Mouse (Mus musculus) thymus, postnatal 4 days (tissue): ENCODE results near the gene Serpinb13.
"Not testable (repeated sequence)": the region's sequence is repeated elsewhere in the genome, so short reads cannot be mapped to it uniquely, and the experiment has no call there.

ENCODE experiments used
- DNase-seq: peaks from one replicate; pipeline ENCODE4 v3.0.0; 2021

The Serpinb13 gene

DNA sequence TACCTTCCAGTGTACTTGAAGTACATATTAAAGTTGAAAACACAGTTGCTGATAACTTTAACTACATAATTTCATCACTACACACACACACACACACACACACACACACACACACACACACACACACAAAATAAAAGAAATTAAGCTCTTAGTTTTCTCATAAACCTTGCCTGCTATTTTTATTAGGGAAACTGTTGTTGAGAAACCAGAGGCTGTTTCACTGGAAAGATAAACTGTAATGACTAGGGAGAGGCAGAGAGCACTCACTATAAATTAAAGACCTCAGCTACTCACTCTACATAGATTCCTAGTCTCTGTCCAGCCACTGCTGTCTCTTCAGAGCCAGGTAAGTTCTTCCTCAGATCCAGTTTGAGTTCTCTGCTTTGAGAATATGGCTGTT lies at the start of gene Serpinb13:
Gene Serpinb13, plus strand, starts transcription at position 301 of the 400 bp plus-strand sequence.
- DNase-seq: no peak

DNA sequence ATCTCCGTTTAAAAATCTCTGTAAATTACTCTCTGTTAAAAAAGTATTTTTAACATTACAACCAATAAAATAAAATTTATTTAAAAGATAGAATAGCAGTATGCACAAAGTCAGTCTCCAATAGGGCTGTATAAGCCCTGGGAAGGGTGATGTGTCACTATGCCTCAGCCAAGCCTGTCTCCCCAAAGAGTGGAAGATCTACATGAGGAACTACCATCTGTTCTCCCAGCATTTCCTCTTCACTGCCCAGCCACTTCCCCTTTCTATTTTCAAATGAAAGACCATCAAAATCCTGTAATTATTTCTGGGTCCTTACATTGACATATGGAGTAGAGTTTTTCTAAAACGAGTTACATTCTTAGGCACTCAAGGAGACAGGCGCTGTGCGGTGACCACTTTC lies 48.8 kb upstream of the Serpinb13 start:
- no peak for DNase-seq

DNA sequence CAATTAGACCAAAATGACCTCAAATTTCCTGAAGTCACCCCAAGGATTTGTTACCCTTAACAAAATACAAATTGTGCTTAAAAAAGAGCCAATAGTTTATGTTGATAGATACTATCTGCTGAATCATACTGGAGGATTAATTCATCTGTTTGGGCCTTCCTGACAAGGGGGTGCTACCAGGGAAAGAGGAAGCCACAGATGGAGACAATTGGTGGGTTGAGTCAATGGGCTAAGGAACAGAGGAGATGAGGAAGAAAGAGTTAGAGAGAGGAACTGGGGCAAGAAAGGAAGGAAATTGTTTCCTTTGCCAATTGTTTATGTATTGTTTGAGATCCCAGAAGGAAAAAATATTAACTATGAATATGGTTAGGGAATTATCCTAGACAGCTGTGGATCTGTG lies 47.1 kb upstream of the Serpinb13 start:
- no peak for DNase-seq

DNA sequence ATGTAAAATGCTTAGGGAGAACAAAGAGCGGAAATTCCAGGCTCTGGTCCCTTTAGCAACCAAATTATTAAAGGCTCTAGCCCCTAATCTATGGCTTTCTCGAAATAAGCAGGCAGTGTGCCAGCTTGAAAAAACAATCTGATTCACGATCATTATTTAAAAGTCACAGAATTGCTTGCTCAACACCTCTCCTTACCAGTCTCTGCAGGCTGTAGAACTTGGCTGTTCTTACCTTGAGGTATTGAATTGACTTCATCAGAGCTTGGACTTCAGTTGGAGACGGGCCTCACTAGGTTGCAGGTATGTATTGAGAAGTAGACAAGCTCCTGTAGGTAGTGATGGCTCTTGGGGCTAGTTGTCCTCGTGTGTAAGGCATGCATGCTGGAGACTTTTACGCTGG lies 46.5 kb upstream of the Serpinb13 start, which contains the start of gene Serpinb12:
Gene Serpinb12, plus strand, starts transcription at position 185 of the 400 bp plus-strand sequence.
- DNase-seq: no peak

DNA sequence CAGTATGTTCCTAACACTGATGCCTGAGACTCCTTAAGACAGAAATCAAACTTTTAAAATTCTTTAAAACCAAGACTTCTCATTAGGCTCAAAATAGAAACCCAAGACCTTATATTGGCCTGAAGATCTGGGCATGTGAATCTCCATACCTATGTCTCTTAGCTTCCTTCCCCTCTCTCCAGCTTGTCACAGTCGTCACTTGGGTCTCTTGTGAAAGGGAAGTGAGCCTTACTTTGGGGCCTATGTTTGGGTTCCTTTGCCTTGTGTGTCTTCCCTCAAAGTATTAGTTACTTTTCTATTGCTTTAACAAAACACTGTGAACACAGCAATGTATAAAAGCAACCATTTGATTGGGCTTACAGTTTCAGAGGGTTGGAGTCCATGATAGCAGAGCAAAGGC lies 33.6 kb upstream of the Serpinb13 start:
- DNase-seq: no peak

DNA sequence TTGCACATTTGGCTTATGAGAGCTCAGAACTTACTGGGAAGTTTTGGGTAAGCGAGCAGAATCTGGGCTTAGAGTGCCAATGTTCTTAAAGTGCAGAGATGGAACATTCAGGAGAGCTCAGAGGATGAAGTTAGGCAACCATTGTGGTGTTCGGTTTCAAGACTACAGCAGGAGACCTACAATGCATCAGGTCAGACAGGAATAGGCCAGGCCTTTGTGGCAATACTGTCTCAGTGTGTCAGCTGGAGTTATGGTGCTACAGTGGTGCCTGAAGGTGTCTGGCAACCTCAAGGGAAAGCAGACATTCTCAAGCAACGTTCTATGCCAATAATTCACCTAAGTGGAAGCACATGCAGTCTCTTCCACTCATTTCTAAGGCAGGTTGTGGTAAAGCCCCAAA lies 20.8 kb upstream of the Serpinb13 start:
- no peak for DNase-seq

DNA sequence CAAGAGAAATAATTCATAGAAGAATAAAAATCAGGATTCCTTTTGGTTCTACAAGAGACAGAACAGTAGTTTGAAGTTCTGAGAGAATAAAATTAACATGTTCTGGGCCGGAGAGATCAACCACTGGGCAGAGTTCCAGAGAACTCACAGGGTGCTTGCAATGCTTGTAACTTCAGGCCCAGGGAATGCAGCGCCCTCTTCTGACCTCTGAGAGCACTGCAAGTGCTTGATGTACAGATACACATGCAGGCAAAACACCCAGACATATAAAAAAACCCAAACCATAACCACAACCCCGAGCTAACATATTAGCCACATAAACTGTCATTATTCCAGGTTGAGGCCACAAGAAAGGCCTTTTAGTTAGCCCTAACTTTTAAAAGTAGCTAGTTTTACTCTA lies 19.8 kb upstream of the Serpinb13 start:
- peak; percentile 43 for DNase-seq

DNA sequence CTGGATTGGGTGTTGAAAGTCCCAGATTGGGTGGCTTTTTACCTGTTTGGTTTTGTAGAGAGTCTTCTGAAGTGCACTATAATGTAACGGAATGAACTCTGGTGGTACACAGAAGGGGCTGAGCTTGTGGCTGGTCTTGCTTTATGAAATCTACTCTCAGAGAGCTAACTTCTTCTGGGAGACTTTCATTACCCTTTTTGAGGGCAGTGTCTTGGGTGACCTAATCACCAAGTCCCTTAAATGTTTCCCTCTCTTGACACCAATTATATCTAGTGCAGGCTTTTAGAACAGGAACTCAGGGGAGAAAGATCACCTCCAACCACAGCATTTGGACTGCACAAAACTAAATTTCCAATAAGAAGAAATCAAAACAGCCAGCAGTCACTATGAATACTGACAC lies 2.3 kb downstream of the Serpinb13 start:
- no peak for DNase-seq

DNA sequence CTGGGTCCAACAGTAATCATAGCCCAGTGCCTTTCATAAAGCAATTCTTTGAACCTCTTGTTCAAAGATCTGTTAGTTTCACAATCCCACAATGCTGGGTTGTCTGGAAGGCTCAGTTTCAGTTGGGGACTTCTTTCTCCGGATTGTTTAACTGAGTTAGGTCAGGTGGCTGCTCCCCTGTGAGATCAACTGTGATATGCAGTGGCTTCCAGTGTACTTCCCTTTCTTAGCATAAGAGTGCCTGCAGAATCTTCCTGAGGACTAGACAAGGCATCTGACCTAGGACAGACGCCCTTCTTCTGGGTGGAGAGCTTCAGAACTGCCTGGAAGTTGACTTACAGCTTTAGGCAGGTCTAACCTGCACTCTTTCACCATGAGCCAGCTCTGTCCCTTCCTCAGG lies 3.1 kb downstream of the Serpinb13 start:
- no peak for DNase-seq

DNA sequence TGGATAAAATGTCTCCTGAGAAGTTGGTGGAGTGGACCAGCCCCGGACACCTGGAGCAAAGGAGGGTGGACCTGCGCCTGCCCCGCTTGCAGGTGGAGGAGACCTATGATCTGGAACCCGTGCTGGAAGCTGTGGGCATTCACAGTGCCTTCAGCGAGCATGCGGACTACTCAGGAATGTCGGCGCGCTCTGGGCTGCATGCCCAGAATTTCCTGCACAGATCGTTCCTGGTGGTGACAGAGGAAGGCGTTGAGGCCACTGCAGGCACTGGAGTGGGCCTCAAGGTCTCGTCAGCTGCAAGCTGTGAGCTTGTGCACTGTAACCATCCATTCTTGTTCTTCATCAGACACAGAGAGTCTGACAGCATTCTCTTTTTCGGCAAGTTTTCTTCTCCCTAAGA lies 19.6 kb downstream of the Serpinb13 start:
- no peak for DNase-seq

DNA sequence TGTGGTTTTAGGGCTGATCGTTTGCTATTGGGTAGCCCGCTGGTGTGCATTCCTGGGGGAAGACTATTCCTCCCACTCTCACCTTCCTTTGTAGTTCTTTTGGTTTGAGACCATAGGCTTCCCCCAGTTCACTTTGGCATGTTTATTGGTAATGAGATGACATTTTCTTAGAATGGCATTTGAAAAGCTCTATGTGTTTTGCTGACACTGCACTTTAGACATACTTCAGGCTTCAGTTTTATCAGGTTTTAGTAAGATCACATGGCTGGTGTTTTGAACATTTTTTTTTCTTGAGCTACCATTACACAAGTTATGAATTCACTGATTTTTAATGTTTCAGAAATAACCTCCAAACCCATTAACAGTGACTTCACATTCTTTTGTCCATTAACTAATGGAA lies 21.0 kb downstream of the Serpinb13 start:
- DNase-seq: no peak

DNA sequence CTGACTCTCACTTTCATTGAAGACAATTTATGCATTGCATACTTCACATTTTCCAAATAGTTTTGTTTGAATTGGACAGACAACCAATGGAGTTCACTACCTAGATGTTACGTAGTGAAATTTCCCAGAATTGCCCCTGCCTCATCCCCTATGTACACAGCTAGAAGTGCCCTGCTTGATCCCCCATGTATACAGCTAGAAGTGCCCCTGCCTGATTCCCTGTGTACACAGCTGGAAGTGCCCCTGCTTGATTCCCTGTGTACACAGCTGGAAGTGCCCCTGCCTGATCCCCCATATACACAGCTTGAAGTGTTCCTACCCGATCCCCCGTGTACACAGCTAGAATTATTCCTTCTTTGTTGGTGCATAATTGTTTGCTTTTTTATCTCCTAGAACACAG lies 25.5 kb downstream of the Serpinb13 start:
- no peak for DNase-seq

DNA sequence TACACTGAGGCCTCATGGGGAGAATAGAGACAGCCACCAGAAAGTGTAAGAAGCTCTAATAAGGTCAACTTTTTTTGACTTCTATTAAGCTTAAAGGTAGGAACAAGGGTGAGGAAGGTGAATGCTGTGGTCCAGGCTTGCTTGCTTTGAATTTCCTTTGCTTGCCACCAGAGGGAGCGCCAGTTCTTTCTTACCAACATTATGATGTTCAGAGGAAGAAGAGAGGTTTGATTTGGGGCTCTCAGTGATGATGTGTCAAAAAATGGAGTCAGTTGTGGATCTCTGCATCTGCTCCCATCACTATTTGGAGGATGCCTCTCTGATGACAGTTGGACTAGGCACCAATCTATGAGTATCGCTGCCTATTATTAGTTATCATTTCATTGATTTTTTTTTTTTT lies 33.7 kb downstream of the Serpinb13 start:
- DNase-seq: peak; percentile 54

DNA sequence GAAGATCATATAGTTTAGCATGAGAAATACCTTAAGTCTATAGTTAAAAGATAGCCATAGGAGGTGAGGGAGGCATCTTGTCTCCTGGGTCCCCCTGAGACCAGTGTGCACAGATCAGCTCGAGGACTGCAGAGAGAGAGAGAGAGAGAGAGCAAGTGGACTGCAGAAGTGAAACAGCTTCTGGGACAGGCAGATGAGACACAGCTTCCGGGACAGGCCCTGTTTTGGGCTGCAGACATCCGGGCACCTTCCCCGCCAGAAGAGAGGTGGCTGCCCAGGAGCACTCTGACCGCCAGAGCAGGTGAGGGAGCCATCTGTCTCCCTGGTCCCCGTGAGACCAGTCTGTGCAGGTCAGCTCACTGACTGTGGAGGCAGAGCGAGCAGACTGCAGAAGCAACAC lies 34.4 kb downstream of the Serpinb13 start:
- DNase-seq: no peak

DNA sequence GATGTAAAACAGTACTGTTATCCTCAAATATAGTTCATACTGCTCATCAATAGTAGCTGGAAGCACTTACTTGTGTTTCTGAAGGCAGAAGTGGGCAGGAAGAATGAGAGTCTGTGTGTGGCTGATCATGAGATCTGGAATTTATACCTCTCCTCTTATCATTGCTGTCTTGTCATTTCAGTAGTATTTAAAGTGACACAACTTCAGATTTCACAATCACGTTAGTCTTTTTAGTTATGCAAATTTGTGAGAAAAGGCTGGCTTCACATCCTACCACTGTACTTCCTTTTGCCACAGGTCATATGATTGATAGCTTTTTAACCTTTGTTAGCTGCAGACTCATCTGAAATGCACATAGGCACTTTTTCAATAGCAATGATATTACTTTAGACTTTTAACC lies 45.1 kb downstream of the Serpinb13 start:
- DNase-seq: no peak

DNA sequence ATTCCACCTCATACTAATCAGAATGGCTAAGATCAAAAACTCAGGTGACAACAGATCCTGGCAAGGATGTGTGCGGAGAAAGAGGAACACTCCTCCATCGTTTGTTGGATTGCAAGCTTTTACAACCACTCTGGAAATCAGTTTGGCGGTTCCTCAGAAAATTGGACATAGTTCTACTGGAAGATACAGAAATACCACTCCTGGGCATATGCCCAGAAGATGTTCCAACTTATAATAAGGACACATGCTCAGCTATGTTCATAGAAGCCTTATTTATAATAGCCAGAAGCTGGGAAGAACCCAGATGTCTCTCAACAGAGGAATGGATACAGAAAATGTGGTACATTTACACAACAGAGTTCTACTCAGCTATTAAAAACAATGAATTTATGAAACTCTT lies 53.5 kb downstream of the Serpinb13 start:
- not testable (repeated sequence) for DNase-seq
